Mouse (Mus musculus): Measurements from ENCODE around the gene Gm14548. TPM values are rescaled to one million over a fixed set of nuclear protein-coding genes. Genes with fewer than 3 reads are reported as not detected.
"Not testable (repeated sequence)": the region's sequence is repeated elsewhere in the genome, so short reads cannot be mapped to it uniquely, and the experiment has no call there.

Gm14548 gene
- not detected for total RNA-seq (2021)
- long read RNA-seq: 0 reads

GRCm38 (mm10) chr7:3898036-3898590 lies at the start of gene Gm14548:
Gm14548 (minus strand) TSS chr7:3898120.
- DNase-seq (ENCODE audit: low spot score in 2 of 2): not testable (repeated sequence)

GRCm38 (mm10) chr7:3946117-3946516 lies 48.2 kb upstream of the Gm14548 start:
- no peak for DNase-seq (ENCODE audit: low spot score in 2 of 2)

- no peak for DNase-seq (ENCODE audit: low spot score in 2 of 2)
Measured at GRCm38 (mm10) chr7:3940915-3941314, 43.0 kb upstream of the Gm14548 start.

GRCm38 (mm10) chr7:3939866-3940525 lies 42.1 kb upstream of the Gm14548 start:
- no peak for DNase-seq (ENCODE audit: low spot score in 2 of 2)

- DNase-seq (ENCODE audit: low spot score in 2 of 2): not testable (repeated sequence)
Measured at GRCm38 (mm10) chr7:3935473-3935872, 37.6 kb upstream of the Gm14548 start.

GRCm38 (mm10) chr7:3915387-3915786 lies 17.5 kb upstream of the Gm14548 start, which contains the start of gene Lilra6:
Lilra6 (minus strand) TSS chr7:3915503.
- DNase-seq (ENCODE audit: low spot score in 2 of 2): not testable (repeated sequence)

GRCm38 (mm10) chr7:3903704-3904103 lies 5.8 kb upstream of the Gm14548 start:
- no peak for DNase-seq (ENCODE audit: low spot score in 2 of 2)

- DNase-seq (ENCODE audit: low spot score in 2 of 2): not testable (repeated sequence)
Measured at GRCm38 (mm10) chr7:3875032-3875431, 22.9 kb downstream of the Gm14548 start.

GRCm38 (mm10) chr7:3844951-3845350 lies 53.0 kb downstream of the Gm14548 start, which contains the start of gene Pira2:
Pira2 (minus strand) TSS chr7:3845051.
- not testable (repeated sequence) for DNase-seq (ENCODE audit: low spot score in 2 of 2)

- not testable (repeated sequence) for DNase-seq (ENCODE audit: low spot score in 2 of 2)
Measured at GRCm38 (mm10) chr7:3837854-3838253, 60.1 kb downstream of the Gm14548 start.

Other genes with a start within 250 kb of the Gm14548 start
- gene Leng1, start 232.3 kb downstream of the Gm14548 start, total RNA-seq (2021): 1 to 10 TPM; 5.8 to 6.6 TPM
- gene Tmc4, start 220.6 kb downstream of the Gm14548 start, total RNA-seq (2021): 1 to 10 TPM; 5.6 to 6.2 TPM
- gene Tsen34, start 205.3 kb downstream of the Gm14548 start, total RNA-seq (2021): 10 to 100 TPM; 79.6 to 89.9 TPM
- gene Mboat7, start 204.6 kb downstream of the Gm14548 start, total RNA-seq (2021): 100 to 1,000 TPM; 167 to 184 TPM
- 100 to 1,000 TPM; 390 to 414 TPM for gene Rps9, start 194.1 kb downstream of the Gm14548 start, total RNA-seq (2021)
- gene Pirb, start 177.7 kb downstream of the Gm14548 start, total RNA-seq (2021): under 1 TPM in 1 of 2 experiments, not detected in 1; 0.15 TPM
- gene Gm15448, start 72.4 kb downstream of the Gm14548 start, total RNA-seq (2021): not detected
- gene Pira2, start 53.1 kb downstream of the Gm14548 start, total RNA-seq (2021): not detected
- not detected for gene Lilra6, start 17.4 kb upstream of the Gm14548 start, total RNA-seq (2021)
- 1 to 10 TPM; 4.9 to 7.1 TPM for gene Lair1, start 165.1 kb upstream of the Gm14548 start, total RNA-seq (2021)
- 100 to 1,000 TPM; 572 to 597 TPM for gene Ttyh1, start 221.3 kb upstream of the Gm14548 start, total RNA-seq (2021)
- gene Leng8, start 238.9 kb upstream of the Gm14548 start, total RNA-seq (2021): 100 to 1,000 TPM; 139 to 159 TPM

Measured in layer of hippocampus, adult 18-20 months (tissue).